Mouse (Mus musculus) spleen, adult 2 months (tissue): ENCODE results near the gene Klf2.

Source experiments
- CTCF ChIP-seq: fragments of 200-500 bp; IDR thresholded peaks from 2 replicates; pipeline ENCODE4 v1.5.1; 2011; ENCODE audit warnings: mild to moderate bottlenecking, inconsistent platforms; ENCODE audit not compliant: insufficient read depth, insufficient read length, insufficient replicate concordance; ENCODE audit errors: extremely low read depth
- POLR2A ChIP-seq: fragments of 200-500 bp; IDR thresholded peaks from 2 replicates; pipeline ENCODE4 v1.6.1; 2011; ENCODE audit warnings: low read depth, low read length, inconsistent platforms

- TF ChIP-seq CTCF (no peak), POLR2A (no peak)
These were observed 7.9 kb upstream of the Klf2 start for GRCm38 (mm10) chr8:72310849-72311506.
